Mouse (Mus musculus): Measurements from ENCODE around the gene Zfp622.
A peak's percentile ranks its signal among the peaks of the same experiment; 100 is the strongest.
"Not testable (repeated sequence)": the region's sequence is repeated elsewhere in the genome, so short reads cannot be mapped to it uniquely, and the experiment has no call there.

Gene Zfp622

DNA sequence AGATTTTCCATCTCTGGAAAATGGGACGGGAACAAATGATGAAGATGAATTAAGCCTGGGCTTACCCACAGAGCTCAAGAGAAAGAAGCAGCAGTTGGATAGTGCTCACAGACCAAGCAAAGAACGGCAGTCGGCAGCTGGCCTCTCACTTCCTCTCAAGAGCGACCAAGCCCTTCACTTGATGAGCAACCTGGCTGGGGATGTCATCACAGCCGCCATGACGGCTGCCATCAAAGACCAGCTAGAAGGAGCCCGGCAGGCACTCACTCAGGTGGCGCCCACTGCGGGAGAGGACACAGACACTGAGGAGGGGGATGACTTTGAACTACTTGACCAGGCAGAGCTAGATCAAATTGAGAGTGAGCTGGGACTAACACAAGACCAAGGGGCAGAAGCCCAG is 12.6 kb upstream of the Zfp622 start:
- no peak for DNase-seq (ENCODE audit: low read depth, low spot score)

DNA sequence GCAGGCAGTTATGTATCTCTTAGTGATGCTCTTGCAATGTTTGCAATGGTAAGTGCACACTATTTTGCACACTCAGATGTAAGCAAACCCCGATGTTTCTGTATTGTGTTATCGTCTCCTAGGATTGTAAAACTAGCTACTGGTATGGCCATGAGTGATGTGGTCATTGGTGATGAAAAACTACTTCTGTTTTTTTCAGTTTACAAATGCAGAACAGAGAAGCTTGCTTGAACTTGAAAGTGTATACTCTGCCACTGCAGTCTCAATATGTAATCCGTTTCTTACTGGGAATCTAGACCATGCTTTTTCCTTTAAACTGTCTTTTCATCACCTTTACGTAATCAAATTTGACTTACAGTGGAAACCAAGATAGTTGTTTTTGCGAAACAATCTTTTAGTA is 11.4 kb upstream of the Zfp622 start:
- no peak for DNase-seq (ENCODE audit: low read depth, low spot score)

DNA sequence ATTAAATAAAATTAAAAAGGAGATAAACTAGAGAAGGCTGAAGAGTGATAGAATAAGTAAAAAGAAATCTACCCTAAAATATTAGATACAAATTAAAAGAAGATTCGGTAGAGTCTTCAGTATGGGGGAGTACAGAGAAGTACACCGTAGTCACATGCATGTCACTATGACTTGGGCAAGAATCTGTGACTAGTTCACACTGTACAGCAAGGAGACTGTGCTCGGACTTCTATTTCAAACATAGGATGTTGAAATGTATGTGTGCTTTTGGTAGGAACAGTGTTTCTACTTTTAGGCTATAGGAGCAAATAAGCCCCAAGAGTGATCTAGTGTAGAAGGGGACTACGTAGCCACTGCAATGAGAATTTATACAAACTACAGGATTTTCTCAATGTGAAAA is 9.8 kb upstream of the Zfp622 start:
- no peak for DNase-seq (ENCODE audit: low read depth, low spot score)

DNA sequence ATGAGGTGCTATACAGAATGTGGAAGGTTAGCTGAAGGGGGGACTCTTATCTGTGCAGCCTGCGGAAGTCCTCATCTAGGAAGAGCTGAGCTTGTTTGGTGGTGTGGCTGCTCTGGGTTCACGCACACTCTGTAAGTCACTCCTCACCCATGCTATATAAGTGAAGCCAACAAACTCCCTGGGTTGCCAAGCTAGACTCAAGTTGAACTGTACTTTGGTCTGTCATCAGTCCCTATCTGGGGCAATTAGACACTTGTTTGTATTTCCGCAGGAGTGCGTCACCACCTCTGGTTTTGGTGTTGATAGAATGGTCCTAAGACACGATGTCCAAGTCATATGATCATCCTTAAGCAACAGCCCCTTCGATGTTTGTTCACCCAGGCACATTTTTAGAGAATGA is 8.4 kb upstream of the Zfp622 start:
- no peak for DNase-seq (ENCODE audit: low read depth, low spot score)

DNA sequence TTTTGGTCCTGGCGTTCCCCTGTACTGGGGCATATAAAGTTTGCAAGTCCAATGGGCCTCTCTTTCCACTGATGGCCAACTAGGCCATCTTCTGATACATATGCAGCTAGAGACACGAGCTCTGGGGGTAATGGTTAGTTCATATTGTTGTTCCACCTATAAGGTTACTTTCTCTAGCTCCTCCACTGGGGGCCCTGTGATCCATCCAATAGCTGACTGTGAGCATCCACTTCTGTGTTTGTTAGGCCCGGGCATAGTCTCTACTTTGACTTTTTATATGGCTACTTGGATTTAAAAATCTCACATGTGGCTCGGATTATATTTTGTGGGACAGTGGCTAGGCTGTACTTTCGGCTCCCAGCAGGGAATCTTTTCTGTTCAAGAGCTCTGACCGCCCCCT is 552 bp upstream of the Zfp622 start:
- not testable (repeated sequence) for DNase-seq (ENCODE audit: low read depth, low spot score)

DNA sequence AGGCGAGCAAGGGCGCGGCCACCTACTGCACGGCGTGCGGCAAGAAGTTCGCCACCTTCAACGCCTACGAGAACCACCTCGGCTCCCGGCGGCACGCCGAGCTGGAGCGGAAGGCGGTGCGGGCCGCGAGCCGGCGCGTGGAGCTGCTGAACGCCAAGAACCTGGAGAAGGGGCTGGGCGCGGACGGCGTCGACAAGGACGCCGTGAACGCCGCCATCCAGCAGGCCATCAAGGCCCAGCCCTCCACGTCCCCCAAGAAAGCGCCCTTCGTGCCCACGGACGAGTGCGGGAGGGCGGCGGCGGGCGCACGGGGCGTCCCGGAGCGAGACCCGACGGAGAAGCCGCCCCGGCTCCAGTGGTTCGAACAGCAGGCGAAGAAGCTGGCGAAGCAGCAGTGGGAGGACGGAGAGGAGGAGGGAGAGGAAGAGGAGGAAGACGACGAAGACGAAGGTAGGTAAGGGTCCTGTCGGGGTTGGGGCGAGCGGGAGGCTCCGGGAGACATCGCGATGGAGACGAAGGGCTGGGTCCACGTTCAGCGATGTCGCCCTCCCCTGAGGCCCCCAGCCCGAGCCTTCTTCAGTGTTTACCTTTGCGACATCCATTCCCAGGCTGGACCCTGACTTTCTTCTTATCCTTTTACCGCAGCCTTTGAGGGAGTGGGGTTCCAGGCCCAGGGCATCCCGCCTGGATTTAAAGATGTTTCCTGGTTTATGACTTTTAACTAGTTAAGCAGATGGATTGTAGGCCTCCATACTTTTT is 747 bp downstream of the Zfp622 start:
- no peak for DNase-seq (ENCODE audit: low read depth, low spot score)

DNA sequence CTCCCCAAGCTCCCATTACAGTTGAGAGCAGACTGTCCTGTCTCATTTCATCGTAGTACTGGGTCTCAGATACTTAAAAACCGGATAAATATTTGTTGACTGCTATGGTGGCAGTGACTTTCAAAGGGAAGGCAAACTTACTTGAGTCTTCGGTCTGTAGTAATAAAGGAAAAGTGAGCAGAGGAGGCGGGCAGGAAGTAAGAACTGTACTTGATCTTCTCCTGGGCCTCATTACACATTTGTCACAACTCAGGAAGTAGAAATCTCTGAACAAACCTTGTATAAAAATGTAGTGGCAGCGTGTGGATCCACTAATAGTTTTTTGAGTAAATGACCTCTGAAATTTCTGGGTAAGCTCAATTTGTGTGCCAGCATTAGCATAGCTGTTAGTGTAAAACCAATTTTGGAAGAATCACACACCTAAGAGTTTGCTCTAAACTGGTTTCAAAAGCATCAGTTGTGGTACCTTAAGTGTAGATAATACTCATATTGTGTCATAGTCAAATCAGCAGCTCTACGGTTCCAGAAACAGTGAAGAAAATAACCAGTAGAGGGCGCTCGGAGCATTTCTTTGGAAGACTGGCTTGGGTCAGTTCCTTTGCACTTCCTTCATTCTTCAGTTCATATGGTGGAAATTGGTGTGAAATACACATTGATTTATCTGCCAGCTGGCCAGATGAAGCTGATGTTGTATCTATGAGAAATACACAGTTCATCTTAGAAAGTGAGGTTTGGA is 9.0 kb downstream of the Zfp622 start:
- no peak for DNase-seq (ENCODE audit: low read depth, low spot score)

DNA sequence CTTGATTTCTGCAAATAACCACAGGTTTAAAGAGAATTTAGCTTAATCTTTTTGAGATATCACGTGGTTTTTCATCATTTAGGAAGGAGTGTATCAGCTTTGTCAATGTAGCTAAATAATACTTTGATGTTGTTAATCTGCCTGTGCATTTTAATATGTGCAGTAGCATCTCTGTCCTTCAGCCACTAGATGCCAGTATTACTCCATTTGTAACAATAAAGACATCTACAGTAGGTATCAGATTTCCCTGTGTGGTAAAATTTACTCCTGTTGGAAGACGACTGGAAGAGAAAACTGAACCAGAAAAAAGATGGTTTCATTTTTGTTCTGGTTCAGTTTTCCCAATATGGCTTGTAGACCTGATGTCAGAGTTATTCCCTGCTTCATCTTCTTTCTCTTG is 11.4 kb downstream of the Zfp622 start:
- no peak for DNase-seq (ENCODE audit: low read depth, low spot score)

DNA sequence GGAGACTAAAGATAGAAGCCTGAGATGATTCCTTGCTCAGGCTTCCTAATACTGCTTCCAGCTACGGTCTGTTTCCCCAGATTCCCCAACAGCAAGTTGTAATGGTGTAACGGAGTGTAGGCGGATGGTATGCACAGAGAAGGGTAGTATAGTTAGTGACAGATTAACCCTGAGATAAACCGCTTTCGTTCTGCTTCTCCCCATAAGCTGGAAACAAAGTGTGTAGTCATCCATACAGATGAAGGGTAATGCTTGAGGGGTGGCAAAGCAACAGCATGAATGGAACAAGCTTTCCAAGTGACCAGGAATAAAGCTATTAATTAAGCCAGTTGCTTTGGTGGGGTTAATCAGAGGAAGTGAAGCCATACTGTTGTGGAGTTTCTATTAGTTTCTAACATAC is 15.4 kb downstream of the Zfp622 start:
- not testable (repeated sequence) for DNase-seq (ENCODE audit: low read depth, low spot score)

DNA sequence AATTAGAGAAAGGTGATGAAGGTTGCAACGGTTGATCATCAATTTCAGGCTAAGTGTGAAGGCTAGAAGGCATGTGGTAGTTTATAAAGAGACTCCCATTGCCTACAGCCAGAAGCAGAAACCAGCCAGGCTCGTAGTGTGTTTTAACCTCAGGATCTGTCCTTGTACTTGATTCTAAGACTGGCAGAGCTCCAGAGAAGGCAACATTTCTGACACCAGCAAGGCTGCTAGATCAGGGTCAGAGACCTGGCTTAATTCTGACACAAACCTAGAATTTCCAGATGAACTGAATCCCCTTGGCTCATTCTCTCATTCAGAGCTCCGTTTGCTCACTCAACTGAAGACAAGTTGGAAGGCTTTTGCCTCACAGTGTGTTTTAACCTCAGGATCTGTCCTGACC is 24.5 kb downstream of the Zfp622 start:
- DNase-seq (ENCODE audit: low read depth, low spot score): no peak

DNA sequence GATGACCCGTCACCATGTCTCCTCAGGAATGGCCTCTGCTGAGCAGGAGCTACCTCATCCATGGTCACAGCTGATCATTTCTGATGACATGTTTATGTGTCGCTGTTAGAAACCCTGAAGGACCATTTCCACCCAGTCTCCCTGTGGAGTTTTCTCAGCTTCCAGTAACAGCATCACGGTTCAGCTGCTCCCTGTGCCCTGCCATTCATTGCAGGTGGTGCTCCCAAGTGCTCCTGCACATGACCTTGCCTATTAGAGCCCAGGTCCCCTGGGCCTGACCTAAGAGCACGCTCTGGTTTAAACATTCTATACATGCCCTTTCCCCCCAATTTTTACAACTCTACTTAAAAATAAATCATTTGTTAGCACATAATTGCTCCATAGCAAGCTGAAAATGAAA is 28.7 kb downstream of the Zfp622 start:
- no peak for DNase-seq (ENCODE audit: low read depth, low spot score)

DNA sequence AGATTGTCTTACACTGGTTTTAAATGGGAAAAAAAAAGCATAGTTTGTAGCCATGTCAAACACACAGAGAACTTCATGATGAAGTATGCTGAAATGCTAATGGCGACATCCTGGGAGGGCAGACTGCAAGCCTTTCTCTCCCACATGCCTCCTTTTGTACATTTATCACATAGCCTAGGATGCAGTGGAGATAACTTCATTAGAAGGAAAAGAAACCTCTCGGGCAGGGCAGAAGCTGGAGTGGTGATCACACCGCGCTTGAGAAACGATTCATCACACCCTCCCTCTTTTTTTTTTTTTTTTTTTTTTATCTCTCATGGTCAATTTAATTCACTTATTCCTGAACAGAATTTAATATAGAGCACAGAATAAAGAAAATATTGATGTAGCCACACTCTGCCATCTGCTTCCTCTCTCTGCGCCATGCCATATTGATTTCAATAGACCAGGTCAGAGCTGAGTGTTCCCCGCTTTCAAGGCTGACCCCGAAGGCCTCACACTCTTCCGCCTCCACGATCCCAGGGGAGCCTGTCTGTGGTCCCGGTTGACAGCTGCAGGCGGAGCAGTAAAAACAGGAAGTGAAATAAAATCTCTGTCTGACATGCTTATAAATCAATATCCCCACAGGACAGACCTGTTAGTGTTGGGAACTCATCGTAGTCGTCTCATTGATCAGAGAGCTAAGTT is 32.0 kb downstream of the Zfp622 start:
- DNase-seq (ENCODE audit: low read depth, low spot score): peak; percentile 20

DNA sequence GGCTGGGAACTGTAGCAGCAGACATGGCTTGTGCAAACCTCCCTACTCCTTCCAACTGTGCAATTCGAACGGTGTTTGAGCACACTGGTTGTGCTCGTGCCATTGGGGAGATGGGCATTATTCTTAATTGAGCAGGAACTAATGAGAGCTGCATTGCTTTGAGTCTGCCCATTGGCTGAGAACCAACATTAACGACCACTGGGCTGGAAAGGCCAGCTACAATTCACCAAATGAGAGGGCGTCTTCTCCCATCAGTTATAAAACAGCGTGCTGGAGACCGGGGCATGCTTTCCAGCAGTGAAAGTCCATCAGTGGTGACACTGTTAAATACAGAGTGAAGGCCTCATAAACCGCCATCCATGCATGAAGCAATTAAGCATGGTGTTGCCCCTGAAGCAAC is 37.6 kb downstream of the Zfp622 start:
- DNase-seq (ENCODE audit: low read depth, low spot score): no peak

DNA sequence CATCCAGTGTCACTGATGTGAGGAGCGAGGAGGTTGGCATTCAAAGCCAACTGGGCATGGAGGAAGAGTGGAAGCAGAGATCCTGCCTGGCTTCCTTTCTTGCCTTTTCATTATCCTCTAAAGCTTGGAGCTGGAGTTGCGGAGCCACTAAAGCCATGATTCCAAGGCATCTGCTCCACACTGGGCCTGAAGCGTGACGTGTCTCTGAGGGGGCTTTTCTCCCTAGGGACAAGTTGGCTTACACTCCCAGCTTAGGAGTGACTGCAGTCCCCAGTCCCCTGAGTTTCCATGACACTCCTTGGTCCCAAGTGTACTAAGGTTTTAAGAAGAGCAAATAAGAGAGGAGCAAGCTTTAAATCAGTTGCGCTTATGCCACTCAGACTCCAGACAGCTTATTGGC is 38.5 kb downstream of the Zfp622 start:
- no peak for DNase-seq (ENCODE audit: low read depth, low spot score)

DNA sequence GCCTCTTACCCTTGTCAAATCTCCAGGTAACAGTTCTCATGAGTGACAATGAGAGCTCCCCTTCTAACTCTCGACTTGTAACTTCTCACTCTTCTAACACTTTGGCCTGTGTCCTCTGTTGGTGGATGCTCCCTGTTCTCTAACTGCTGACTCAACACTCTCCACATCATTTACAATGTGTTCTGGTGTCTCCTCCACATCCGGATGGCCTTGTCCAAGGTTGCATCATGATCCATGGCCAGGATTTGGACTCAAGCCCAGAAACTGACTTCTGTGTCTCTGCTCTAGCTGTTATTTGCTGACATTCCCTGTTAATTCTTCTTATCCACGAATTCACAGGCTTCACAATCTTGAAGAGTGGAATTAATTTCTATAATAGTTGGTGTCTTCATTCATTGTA is 47.5 kb downstream of the Zfp622 start:
- no peak for DNase-seq (ENCODE audit: low read depth, low spot score)

DNA sequence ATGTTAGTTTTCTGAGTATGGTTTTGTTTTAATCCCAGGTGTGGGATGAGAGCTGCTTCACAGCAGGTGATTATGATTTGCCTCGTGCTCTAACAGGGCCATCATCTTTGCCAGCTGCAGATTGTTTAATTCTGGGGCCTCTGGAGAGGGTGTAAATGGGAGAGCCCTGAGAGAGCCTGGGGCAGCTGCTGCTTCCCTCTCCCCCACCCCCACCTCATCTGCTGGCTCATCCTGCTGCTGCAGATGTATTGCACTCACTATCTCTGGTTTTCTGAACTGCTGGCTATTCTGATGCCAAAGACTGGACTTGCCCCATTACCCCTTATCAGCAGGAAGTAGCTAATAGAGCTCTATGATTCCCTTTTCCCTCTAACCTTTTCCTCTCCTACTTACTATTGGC is 56.4 kb downstream of the Zfp622 start:
- no peak for DNase-seq (ENCODE audit: low read depth, low spot score)

DNA sequence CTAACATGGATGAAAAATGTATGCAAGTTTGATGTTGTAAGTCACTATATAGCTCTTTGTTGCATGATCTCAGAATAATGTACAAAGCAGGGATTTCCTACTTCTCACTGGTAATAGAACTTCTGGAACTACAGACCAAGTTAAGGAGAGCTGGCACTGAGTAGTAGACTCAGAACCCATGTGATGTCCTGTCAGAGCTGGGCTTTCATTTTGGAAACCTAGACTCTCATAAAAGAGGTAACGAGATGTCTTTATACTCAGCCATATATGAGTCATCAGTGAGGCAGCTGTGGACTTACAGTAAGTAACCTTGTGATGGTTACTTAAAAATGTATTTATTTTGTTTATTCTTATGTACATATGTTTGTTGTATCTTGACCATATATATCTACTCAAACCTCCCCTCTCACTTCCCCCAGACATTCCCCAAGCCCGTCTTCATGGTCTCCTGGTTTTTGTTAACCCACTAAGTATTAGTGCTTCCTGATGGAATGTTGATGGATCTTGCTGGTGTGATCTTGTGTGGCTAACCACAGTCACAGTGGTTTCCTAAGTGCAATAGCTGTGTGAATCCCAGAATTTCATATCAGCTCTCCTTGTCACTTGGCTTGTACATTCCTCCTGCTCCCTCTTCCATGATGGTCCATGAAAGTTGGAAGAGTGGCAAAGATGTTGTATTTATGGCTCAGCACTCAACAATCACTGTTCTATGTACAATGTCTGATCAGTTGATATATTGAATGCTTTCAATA is 57.2 kb downstream of the Zfp622 start:
- DNase-seq (ENCODE audit: low read depth, low spot score): no peak

Measured in skeletal muscle tissue, adult 2 months (tissue).